ENCODE assay signal across 12 mouse cellular contexts in the genomic region with DNA sequence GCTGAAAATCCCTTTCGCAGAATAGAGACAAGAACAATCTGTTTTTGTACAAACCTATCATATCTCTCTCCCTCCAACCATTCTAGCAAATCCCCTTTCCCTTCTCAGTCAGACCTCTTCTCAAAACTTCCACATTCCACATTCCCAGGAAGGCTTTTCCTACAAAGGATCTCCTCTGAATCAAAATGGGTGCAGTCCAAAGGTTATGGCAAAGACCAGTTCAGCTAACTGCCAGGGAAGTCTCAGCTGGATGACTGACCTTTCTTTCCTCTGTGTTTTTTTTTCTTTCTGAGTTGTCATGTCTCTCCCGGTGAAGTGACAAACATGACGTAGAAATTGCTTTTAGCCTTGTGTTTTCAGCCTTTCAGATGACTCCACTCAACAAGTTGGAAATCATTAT.
"Had no signal": no experiment of that assay in that cellular context is flagged by ENCODE, and none has a peak within 500 bp of the region (broad histone marks: within the 10 kb centered on the region; RNA-seq: fewer than 3 reads in every experiment).

No protein-coding gene starts in this region.

- DNase-seq: kidney, adult 18-20 months; left cerebral cortex, postnatal 4 days; liver, embryonic 13.5 days; lung, adult 2 months; lung, postnatal 14 days; lung, postnatal 4 days; midbrain, embryonic 14.5 days; thymus, adult 18-20 months; thymus, postnatal 36 days had no signal

- H3K27me3 ChIP-seq: intestine, embryonic 15.5 days; limb, embryonic 12.5 days; limb, embryonic 15.5 days; liver, embryonic 13.5 days had no signal

- H3K36me3 ChIP-seq: intestine, embryonic 15.5 days; limb, embryonic 12.5 days; limb, embryonic 15.5 days; liver, embryonic 13.5 days had no signal

- H3K9me3 ChIP-seq: intestine, embryonic 15.5 days; limb, embryonic 12.5 days; limb, embryonic 15.5 days; liver, embryonic 13.5 days had no signal

- H3K27ac ChIP-seq: intestine, embryonic 15.5 days; limb, embryonic 12.5 days; limb, embryonic 15.5 days; liver, embryonic 13.5 days had no signal

- H3K4me3 ChIP-seq: intestine, embryonic 15.5 days; limb, embryonic 12.5 days; limb, embryonic 15.5 days; liver, embryonic 13.5 days had no signal

- H3K4me1 ChIP-seq: intestine, embryonic 15.5 days; limb, embryonic 12.5 days; limb, embryonic 15.5 days; liver, embryonic 13.5 days had no signal
